ENCODE assay signal across 8 mouse cellular contexts in the genomic region with DNA sequence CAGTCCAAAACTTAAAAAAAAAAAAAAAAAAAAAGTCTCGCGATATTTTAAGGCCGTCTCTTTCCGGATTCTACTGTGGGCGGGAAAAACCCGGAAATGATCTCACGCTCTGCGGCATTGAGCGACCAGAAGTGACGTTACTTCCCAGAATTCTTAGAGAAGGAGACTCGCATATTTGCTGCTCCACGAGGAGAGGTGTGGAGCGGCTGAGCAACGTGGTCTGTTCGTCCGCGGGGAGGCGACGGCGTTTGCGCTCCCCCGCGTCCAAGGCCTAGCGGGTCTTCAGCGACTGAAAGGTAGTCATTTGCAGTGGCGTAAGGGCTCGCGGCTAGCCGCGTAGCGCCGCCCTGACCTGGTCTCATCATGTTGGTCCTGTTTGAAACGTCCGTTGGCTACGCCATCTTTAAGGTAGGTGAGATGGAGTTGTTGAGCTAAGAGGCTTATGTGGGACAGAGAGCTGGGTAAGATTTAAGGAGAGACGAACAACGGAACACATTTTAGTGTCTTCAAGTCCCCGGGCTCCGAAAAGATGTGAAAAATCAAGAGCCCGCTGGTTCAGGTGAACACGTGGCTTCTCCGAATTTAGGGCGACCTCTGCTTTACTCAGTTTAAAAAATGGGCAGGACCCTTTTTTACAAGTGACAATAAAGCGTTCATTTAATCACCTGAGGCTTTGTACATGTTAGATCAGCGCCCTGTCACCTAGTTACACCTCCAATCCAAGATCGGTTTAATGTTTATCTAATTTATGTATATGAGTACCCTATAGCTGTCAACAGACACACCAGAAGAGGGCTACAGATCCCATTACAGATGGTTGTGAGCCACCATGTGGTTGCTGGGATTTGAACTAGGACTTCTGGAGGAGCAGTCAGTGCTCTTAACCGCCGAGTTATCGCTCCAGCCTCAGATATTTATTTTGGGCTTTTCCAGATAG. TPM values are rescaled to one million over a fixed set of nuclear protein-coding genes. Genes with fewer than 3 reads are reported as not detected.
DNase-seq lines count a peak whose midpoint lies in the region; ATAC-seq lines count a peak whose summit lies in the region.

A gene (plus strand): TSS at position 153 of the 937 bp plus-strand sequence.

- intact Hi-C loops in heart, postnatal 14 days (cut with DNase I): loop anchor here (2.0 kb wide), 1 partner anchor 14 kb away; a partner anchor contains a TSS

- peak within 1 kb of the TSS; percentile 82 for H3K9ac ChIP-seq in forebrain, embryonic 14.5 days (ENCODE audit: low read length)
- H3K9ac ChIP-seq in neural tube, embryonic 15.5 days (replicated peaks): peak within 1 kb of the TSS; percentile 75

- peaks cover 14% of the 10 kb centered on the region for H3K4me1 ChIP-seq in forebrain, embryonic 14.5 days (ENCODE audit: control insufficient read depth, insufficient read depth, low read length)
- peaks cover 22% of the 10 kb centered on the region for H3K4me1 ChIP-seq in neural tube, embryonic 15.5 days

- ATAC-seq in forebrain, embryonic 14.5 days: peak; percentile 98
- peak; percentile 98 for ATAC-seq in neural tube, embryonic 15.5 days (ENCODE audit: low FRiP score)

- peak within 1 kb of the TSS; percentile 93 for H3K4me2 ChIP-seq in forebrain, embryonic 14.5 days (ENCODE audit: low read length)
- peak within 1 kb of the TSS; percentile 94 for H3K4me2 ChIP-seq in neural tube, embryonic 15.5 days

- no peaks in the 10 kb centered on the region for H3K27me3 ChIP-seq in forebrain, embryonic 14.5 days (replicated peaks; ENCODE audit: control insufficient read depth, insufficient read depth, low read length)
- H3K27me3 ChIP-seq in neural tube, embryonic 15.5 days (replicated peaks): 0 out of 2 replicates have a peak, but pooled peaks cover 11% of the 10 kb centered on the region

- WGBS in forebrain, embryonic 14.5 days: under 1% methylated on average over 49 of the region's 49 CpGs
- WGBS in neural tube, embryonic 15.5 days: under 1% methylated on average over 49 of the region's 49 CpGs

- H3K36me3 ChIP-seq in forebrain, embryonic 14.5 days (ENCODE audit: control insufficient read depth, insufficient read depth, low read length): no peaks in the 10 kb centered on the region
- no peaks in the 10 kb centered on the region for H3K36me3 ChIP-seq in neural tube, embryonic 15.5 days

- H3K9me3 ChIP-seq in forebrain, embryonic 14.5 days (replicated peaks; ENCODE audit: control insufficient read depth, low read length): no peaks in the 10 kb centered on the region
- H3K9me3 ChIP-seq in neural tube, embryonic 15.5 days (replicated peaks): no peaks in the 10 kb centered on the region

- peak within 1 kb of the TSS; percentile 84 for H3K4me3 ChIP-seq in forebrain, embryonic 14.5 days (ENCODE audit: low read depth, low read length)
- peak within 1 kb of the TSS; percentile 89 for H3K4me3 ChIP-seq in neural tube, embryonic 15.5 days (replicated peaks)

- H3K27ac ChIP-seq in forebrain, embryonic 14.5 days (ENCODE audit: low read depth, low read length): peak within 1 kb of the TSS; percentile 79
- H3K27ac ChIP-seq in neural tube, embryonic 15.5 days (replicated peaks): peak within 1 kb of the TSS; percentile 89

- peak; percentile 99 for DNase-seq in ES-CJ7 (ENCODE audit: low read depth, low spot score)
- DNase-seq in cerebellum, adult 11 months: peak; percentile 86
- peak; percentile 99 for DNase-seq in forebrain, embryonic 14.5 days (ENCODE audit: low spot score)
- peak; percentile 78 to 87 for DNase-seq in heart, postnatal 14 days
- DNase-seq in layer of hippocampus, adult 11-12 months (ENCODE audit: low spot score): peak; percentile 93
- DNase-seq in lung, adult 18-20 months: peak; percentile 92 to 94
- peak; percentile 93 for DNase-seq in testis, postnatal 14 days (ENCODE audit: low spot score)

RNA-seq across cellular contexts. Expression of the gene that starts here (rescaled TPM):
- polyA plus RNA-seq in forebrain, embryonic 14.5 days (2014; fragmentation: Nextera tagmentation; extraction: Ambion mirVana): 137 and 152 TPM in 2 replicates
- 10 to 100 TPM; 29.5 to 37.9 TPM for total RNA-seq in heart, postnatal 14 days (2021)
- polyA plus RNA-seq in neural tube, embryonic 15.5 days (2015; fragmentation: Nextera tagmentation; extraction: Ambion mirVana): 140 and 175 TPM in 2 replicates

Comparison
In these comparisons a context has a peak if more than half of its experiments do, and no peak if none do; other contexts are left out.
1. Peak in every context shown above with its lines: DNase-seq, ATAC-seq, H3K4me3 ChIP-seq and H3K27ac ChIP-seq.